Mouse (Mus musculus) frontal cortex, postnatal 14 days (tissue): Measurements from ENCODE around the gene Sp100.

Experiments used
- DNase-seq, 2 experiments: peaks; one replicate each; pipeline ENCODE4 v3.0.0; 2022; ENCODE audit warnings: low spot score in 2 of 2

Sp100 gene

GRCm38 (mm10) chr1:85697721-85698493 is 48.1 kb downstream of the Sp100 start:
- DNase-seq = no peak

DNA sequence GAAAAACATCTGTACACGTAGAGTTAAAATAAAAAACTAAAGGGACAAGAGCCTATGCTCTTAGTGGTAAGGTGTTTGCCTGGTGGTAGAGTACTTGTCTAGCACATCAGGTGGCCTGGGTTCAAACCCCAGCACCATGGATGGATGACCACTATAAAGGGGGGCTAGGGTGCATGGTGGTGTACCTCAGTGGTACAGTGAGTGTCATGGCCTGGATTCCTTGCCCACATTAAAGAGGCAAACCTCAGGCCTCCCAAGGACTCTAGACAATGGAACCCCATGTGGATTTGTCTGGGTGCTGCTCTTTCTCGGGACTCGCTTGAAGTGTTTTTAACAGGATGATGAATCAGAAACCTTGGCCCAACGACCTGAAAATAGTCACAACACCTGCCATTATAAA is 52.7 kb downstream of the Sp100 start:
- DNase-seq = no peak

GRCm38 (mm10) chr1:85703245-85704186 is 53.7 kb downstream of the Sp100 start:
- peak; percentile 47 to 69 for DNase-seq

GRCm38 (mm10) chr1:85705552-85705951 is 55.8 kb downstream of the Sp100 start:
- no peak for DNase-seq

- no peak for DNase-seq
Measured at GRCm38 (mm10) chr1:85706754-85707153, 57.0 kb downstream of the Sp100 start.

DNA sequence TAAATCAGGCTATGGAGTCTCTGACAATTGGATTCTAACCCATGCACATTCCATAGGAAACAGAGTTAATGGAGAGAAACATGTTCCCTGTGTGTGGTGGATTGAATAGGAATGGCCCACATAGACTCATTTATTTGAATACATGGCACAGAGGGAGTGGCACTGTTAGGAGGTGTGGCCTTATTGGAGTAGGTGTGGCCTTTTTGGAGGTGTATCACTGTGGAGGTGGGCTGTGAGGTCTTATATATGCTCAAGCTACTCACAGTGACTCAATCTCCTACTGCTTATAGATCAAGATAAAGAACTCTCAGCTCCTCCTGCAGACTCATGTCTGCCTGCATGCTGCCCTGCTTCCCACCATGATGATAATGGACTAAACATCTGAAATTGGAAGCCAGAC is 64.7 kb downstream of the Sp100 start:
- DNase-seq = no peak

DNA sequence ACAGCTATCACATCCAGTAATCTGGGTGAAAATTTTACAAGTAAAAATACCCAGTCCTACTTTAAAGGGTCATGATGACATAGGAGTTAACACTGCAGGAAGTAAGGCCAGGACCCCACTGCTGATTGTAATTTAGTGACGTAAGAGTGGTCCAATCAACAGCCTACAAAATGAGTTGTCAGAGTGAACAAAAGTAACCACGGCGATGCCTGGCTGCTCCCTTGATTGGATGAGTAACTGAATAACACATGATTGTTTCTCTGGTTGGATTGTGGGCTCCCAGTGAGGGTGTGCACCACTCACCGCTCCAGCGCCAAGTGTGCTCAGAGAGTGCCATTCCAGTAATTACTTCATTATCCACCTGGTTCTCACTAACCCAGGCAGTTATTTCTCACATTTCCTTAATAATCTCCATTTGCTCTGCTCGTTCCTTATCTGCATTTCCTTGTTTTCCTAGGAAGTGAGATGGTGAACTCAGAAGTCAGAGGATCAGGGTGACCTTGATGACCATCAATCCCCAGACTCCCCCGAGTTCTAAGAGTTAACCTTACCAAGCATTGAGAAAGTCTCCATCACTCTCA is 66.7 kb downstream of the Sp100 start:
- no peak for DNase-seq

- DNase-seq = no peak
Measured at GRCm38 (mm10) chr1:85719049-85719448, 69.3 kb downstream of the Sp100 start.

DNA sequence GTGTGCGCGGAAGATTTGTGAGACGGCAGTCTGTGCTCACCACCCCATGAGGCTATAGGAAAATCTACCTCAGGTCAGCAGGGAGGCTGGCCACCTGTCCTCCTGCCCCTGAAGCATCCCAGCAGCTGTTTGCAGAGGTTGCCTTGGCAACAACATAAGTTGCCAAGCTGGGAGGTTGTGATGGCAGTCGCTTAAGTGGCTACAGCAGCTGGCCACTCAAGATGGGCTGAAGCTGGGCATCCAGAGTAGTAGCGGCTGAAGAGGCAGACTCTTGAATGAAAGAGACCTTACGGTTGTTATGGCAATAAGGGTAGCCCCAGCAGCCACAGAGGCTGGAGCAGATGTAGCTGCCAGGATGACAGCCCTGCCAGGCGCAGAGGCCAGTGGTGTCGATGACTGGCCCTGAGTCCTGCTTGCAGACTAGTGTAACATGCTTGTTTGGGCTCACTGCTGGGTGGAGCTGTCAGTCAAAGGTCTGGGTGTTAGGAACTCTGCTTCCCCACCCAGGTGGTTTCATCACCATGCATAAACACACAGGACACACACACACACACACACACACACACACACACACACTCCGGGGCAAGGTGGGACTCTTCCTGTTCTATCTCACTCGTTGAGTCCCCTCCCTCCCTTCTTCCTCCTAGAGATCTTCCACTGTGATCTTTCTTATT is 70.6 kb downstream of the Sp100 start:
- DNase-seq = no peak

- no peak for DNase-seq
Measured at GRCm38 (mm10) chr1:85730471-85730870, 80.7 kb downstream of the Sp100 start.

DNA sequence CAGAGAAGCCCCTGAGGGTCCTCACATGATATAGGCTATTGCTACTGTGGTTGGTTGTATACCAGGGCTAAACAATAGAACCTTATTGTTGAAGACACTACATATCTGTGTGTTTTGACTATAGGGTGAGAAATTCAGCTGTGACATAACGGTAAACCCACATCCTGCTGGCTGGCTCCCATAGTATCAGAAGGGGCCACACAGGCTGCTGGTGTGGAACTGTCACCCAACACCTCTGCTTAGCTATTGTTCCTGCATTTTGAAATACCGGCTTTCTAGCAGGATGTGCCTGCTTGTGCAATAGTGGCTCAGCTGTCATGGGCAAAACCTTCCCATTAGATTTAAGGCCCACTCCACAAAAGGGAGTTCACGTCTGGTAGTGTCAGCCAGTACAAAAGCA is 82.8 kb downstream of the Sp100 start:
- no peak for DNase-seq

GRCm38 (mm10) chr1:85734511-85734910 is 84.7 kb downstream of the Sp100 start:
- DNase-seq = no peak

GRCm38 (mm10) chr1:85735463-85736123 is 85.8 kb downstream of the Sp100 start:
- DNase-seq = no peak

DNA sequence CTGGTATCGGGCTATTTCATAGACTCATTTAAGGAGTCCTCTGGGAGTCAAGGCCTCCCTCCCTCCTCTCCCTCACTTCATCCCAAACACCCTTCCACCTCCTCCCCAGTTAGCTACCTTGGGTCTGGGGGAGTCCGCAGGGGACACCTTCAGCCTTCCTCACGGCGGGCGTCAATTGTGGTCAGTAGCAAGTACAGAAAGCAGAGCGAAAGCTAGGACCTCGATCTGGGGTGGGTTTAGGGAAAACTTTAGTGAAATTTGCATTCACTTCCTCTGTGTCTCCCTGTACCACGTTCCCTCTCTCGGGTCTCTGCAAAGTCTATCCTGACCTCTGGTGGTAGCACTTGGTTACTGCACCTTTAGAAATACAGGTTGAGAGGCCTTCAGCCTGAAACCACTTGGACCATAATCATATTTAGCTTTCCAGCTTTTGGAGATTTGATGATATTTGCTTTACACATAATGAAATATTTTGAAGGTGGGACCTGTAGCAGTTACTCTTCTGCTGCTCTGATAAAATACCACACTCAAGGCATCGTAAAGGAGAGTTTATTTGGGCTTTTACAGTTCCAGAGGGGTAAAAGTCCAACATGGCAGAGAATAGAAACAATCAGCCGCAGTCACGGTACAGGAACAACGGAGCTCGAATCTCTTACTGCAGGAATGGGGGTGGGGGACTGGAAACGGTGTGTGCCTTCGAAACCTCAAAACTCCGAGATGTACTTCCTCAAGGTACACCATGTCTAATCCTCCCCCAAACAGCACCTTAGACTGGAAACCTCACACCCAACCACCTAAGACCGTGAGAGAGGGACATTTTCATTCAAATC is 86.8 kb downstream of the Sp100 start:
- peak in 1 of 2 experiments; percentile 71 for DNase-seq

- no peak for DNase-seq
Measured at GRCm38 (mm10) chr1:85739000-85739399, 89.2 kb downstream of the Sp100 start.

GRCm38 (mm10) chr1:85739819-85740218 is 90.0 kb downstream of the Sp100 start:
- no peak for DNase-seq

GRCm38 (mm10) chr1:85740923-85741322 is 91.1 kb downstream of the Sp100 start:
- no peak for DNase-seq

DNA sequence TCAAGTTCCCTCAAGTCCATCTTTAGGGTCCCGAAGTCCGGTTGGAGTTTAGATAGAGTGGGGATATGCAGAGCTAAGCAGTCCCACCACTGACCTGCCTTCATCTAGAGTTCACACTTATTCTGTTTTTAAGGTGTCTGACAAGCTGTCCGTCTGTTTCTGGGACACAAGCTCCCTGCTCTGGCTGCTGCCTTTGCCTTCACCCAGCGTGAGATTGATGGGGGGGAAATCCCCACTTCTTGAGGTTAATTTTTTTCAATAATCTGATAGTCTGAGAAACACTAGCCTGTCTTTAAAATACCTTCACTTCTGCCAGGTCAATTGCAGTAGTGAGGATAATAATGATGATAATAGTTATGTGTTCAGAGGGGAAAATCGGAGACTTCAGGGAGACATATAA is 92.5 kb downstream of the Sp100 start:
- DNase-seq = no peak

- DNase-seq = no peak
Measured at GRCm38 (mm10) chr1:85742916-85743505, 93.2 kb downstream of the Sp100 start.

GRCm38 (mm10) chr1:85744539-85744938 is 94.8 kb downstream of the Sp100 start:
- DNase-seq = no peak
